Mouse (Mus musculus): ENCODE data around the gene Nckap5. TPM values are rescaled to one million over a fixed set of nuclear protein-coding genes. Genes with fewer than 3 reads are reported as not detected.

Gene Nckap5
- polyA plus RNA-seq, 1 experiment from 2014 or later: 3.2 TPM

- Histone ChIP-seq H3K27ac (ENCODE audit: low read depth, low read length) (no peak overlapping the region), H3K9me3 (ENCODE audit: control insufficient read depth, low read length) (no peaks in the 10 kb centered on the region), H3K4me2 (replicated peaks; ENCODE audit: low read depth, low read length) (no peak overlapping the region), H3K4me3 (ENCODE audit: low read length) (no peak overlapping the region), H3K4me1 (ENCODE audit: control insufficient read depth, insufficient read depth, low read length) (peaks cover 3% of the 10 kb centered on the region; the same call in 1 of the 2 replicates), H3K36me3 (ENCODE audit: control insufficient read depth, insufficient read depth, low read length) (no peaks in the 10 kb centered on the region), H3K9ac (ENCODE audit: low read depth, low read length) (no peak overlapping the region), H3K27me3 (ENCODE audit: control insufficient read depth, insufficient read depth, low read length) (no peaks in the 10 kb centered on the region)
- ATAC-seq (ENCODE audit: low FRiP score, low TSS enrichment): no peak
- 23% methylated on average over 3 of the region's 3 CpGs for WGBS
Measured at GRCm38 (mm10) chr1:126573714-126574113, 256.9 kb downstream of the Nckap5 start.

- no peaks in the 10 kb centered on the region for H3K9me3 ChIP-seq (ENCODE audit: control insufficient read depth, low read length)
- no peaks in the 10 kb centered on the region for H3K36me3 ChIP-seq (ENCODE audit: control insufficient read depth, insufficient read depth, low read length)
- 36% methylated on average over 2 of the region's 2 CpGs for WGBS
- no peak overlapping the region for H3K4me2 ChIP-seq (replicated peaks; ENCODE audit: low read depth, low read length)
- no peak overlapping the region for H3K4me3 ChIP-seq (ENCODE audit: low read length)
- H3K4me1 ChIP-seq (ENCODE audit: control insufficient read depth, insufficient read depth, low read length): peaks cover 3% of the 10 kb centered on the region; the same call in 1 of the 2 replicates
- ATAC-seq (ENCODE audit: low FRiP score, low TSS enrichment): no peak
- H3K9ac ChIP-seq (ENCODE audit: low read depth, low read length): no peak overlapping the region
- no peaks in the 10 kb centered on the region for H3K27me3 ChIP-seq (ENCODE audit: control insufficient read depth, insufficient read depth, low read length)
- no peak overlapping the region for H3K27ac ChIP-seq (ENCODE audit: low read depth, low read length)
Measured at GRCm38 (mm10) chr1:126573097-126573496, 257.5 kb downstream of the Nckap5 start.

- peaks cover 3% of the 10 kb centered on the region; the same call in 1 of the 2 replicates for H3K4me1 ChIP-seq (ENCODE audit: control insufficient read depth, insufficient read depth, low read length)
- ATAC-seq (ENCODE audit: low FRiP score, low TSS enrichment): no peak
Measured at GRCm38 (mm10) chr1:126569611-126570238, 260.9 kb downstream of the Nckap5 start.

GRCm38 (mm10) chr1:126568520-126569197 is 261.9 kb downstream of the Nckap5 start:
- 93% methylated on average over 8 of the region's 8 CpGs for WGBS
- Histone ChIP-seq H3K27ac (ENCODE audit: low read depth, low read length) (no peak overlapping the region), H3K4me2 (replicated peaks; ENCODE audit: low read depth, low read length) (no peak overlapping the region), H3K9ac (ENCODE audit: low read depth, low read length) (no peak overlapping the region), H3K4me1 (ENCODE audit: control insufficient read depth, insufficient read depth, low read length) (peaks cover 2% of the 10 kb centered on the region; the same call in 1 of the 2 replicates), H3K4me3 (ENCODE audit: low read length) (no peak overlapping the region), H3K36me3 (ENCODE audit: control insufficient read depth, insufficient read depth, low read length) (no peaks in the 10 kb centered on the region), H3K27me3 (ENCODE audit: control insufficient read depth, insufficient read depth, low read length) (no peaks in the 10 kb centered on the region), H3K9me3 (ENCODE audit: control insufficient read depth, low read length) (no peaks in the 10 kb centered on the region)
- no peak for ATAC-seq (ENCODE audit: low FRiP score, low TSS enrichment)

More at GRCm38 (mm10) chr1:126569611-126570238, 260.9 kb downstream of the Nckap5 start:
- H3K27me3 ChIP-seq (ENCODE audit: control insufficient read depth, insufficient read depth, low read length): no peaks in the 10 kb centered on the region
- no peak overlapping the region for H3K9ac ChIP-seq (ENCODE audit: low read depth, low read length)
- H3K9me3 ChIP-seq (ENCODE audit: control insufficient read depth, low read length): no peaks in the 10 kb centered on the region
- H3K4me2 ChIP-seq (replicated peaks; ENCODE audit: low read depth, low read length): no peak overlapping the region
- H3K36me3 ChIP-seq (ENCODE audit: control insufficient read depth, insufficient read depth, low read length): no peaks in the 10 kb centered on the region
- 88% methylated on average over 6 of the region's 6 CpGs for WGBS
- H3K4me3 ChIP-seq (ENCODE audit: low read length): no peak overlapping the region
- H3K27ac ChIP-seq (ENCODE audit: low read depth, low read length): no peak overlapping the region

- H3K27ac ChIP-seq (ENCODE audit: low read depth, low read length): no peak overlapping the region
- no peak overlapping the region for H3K4me2 ChIP-seq (replicated peaks; ENCODE audit: low read depth, low read length)
- H3K9me3 ChIP-seq (ENCODE audit: control insufficient read depth, low read length): no peaks in the 10 kb centered on the region
- WGBS: 58% methylated on average over 3 of the region's 3 CpGs
- ATAC-seq (ENCODE audit: low FRiP score, low TSS enrichment): no peak
- H3K9ac ChIP-seq (ENCODE audit: low read depth, low read length): no peak overlapping the region
- no peaks in the 10 kb centered on the region for H3K27me3 ChIP-seq (ENCODE audit: control insufficient read depth, insufficient read depth, low read length)
- no peaks in the 10 kb centered on the region for H3K4me1 ChIP-seq (ENCODE audit: control insufficient read depth, insufficient read depth, low read length)
- H3K36me3 ChIP-seq (ENCODE audit: control insufficient read depth, insufficient read depth, low read length): no peaks in the 10 kb centered on the region
- H3K4me3 ChIP-seq (ENCODE audit: low read length): no peak overlapping the region
Measured at GRCm38 (mm10) chr1:126565151-126565725, 265.4 kb downstream of the Nckap5 start.

- Histone ChIP-seq H3K27me3 (ENCODE audit: control insufficient read depth, insufficient read depth, low read length) (no peaks in the 10 kb centered on the region), H3K27ac (ENCODE audit: low read depth, low read length) (no peak overlapping the region), H3K36me3 (ENCODE audit: control insufficient read depth, insufficient read depth, low read length) (no peaks in the 10 kb centered on the region), H3K4me2 (replicated peaks; ENCODE audit: low read depth, low read length) (no peak overlapping the region), H3K9ac (ENCODE audit: low read depth, low read length) (no peak overlapping the region), H3K9me3 (ENCODE audit: control insufficient read depth, low read length) (no peaks in the 10 kb centered on the region), H3K4me1 (ENCODE audit: control insufficient read depth, insufficient read depth, low read length) (no peaks in the 10 kb centered on the region), H3K4me3 (ENCODE audit: low read length) (no peak overlapping the region)
- no peak for ATAC-seq (ENCODE audit: low FRiP score, low TSS enrichment)
- 71% methylated on average over 7 of the region's 7 CpGs for WGBS
Measured at GRCm38 (mm10) chr1:126560931-126561330, 269.7 kb downstream of the Nckap5 start.

GRCm38 (mm10) chr1:126557791-126558294 is 272.8 kb downstream of the Nckap5 start:
- 86% methylated on average over 12 of the region's 12 CpGs for WGBS
- Histone ChIP-seq H3K4me1 (ENCODE audit: control insufficient read depth, insufficient read depth, low read length) (no peaks in the 10 kb centered on the region), H3K4me2 (replicated peaks; ENCODE audit: low read depth, low read length) (no peak overlapping the region), H3K27me3 (ENCODE audit: control insufficient read depth, insufficient read depth, low read length) (no peaks in the 10 kb centered on the region), H3K9ac (ENCODE audit: low read depth, low read length) (no peak overlapping the region), H3K9me3 (ENCODE audit: control insufficient read depth, low read length) (no peaks in the 10 kb centered on the region), H3K4me3 (ENCODE audit: low read length) (no peak overlapping the region), H3K36me3 (ENCODE audit: control insufficient read depth, insufficient read depth, low read length) (no peaks in the 10 kb centered on the region), H3K27ac (ENCODE audit: low read depth, low read length) (no peak overlapping the region)
- ATAC-seq (ENCODE audit: low FRiP score, low TSS enrichment): no peak

GRCm38 (mm10) chr1:126547979-126548378 is 282.6 kb downstream of the Nckap5 start:
- no peaks in the 10 kb centered on the region for H3K9me3 ChIP-seq (ENCODE audit: control insufficient read depth, low read length)
- no peak for ATAC-seq (ENCODE audit: low FRiP score, low TSS enrichment)
- H3K4me2 ChIP-seq (replicated peaks; ENCODE audit: low read depth, low read length): no peak overlapping the region
- no peak overlapping the region for H3K4me3 ChIP-seq (ENCODE audit: low read length)
- 78% methylated on average over 7 of the region's 7 CpGs for WGBS
- H3K36me3 ChIP-seq (ENCODE audit: control insufficient read depth, insufficient read depth, low read length): no peaks in the 10 kb centered on the region
- H3K27me3 ChIP-seq (ENCODE audit: control insufficient read depth, insufficient read depth, low read length): no peaks in the 10 kb centered on the region
- no peaks in the 10 kb centered on the region for H3K4me1 ChIP-seq (ENCODE audit: control insufficient read depth, insufficient read depth, low read length)
- H3K9ac ChIP-seq (ENCODE audit: low read depth, low read length): no peak overlapping the region
- no peak overlapping the region for H3K27ac ChIP-seq (ENCODE audit: low read depth, low read length)

- Histone ChIP-seq H3K27ac (ENCODE audit: low read depth, low read length) (no peak overlapping the region), H3K4me3 (ENCODE audit: low read length) (no peak overlapping the region), H3K9me3 (ENCODE audit: control insufficient read depth, low read length) (no peaks in the 10 kb centered on the region), H3K4me2 (replicated peaks; ENCODE audit: low read depth, low read length) (no peak overlapping the region), H3K9ac (ENCODE audit: low read depth, low read length) (no peak overlapping the region), H3K4me1 (ENCODE audit: control insufficient read depth, insufficient read depth, low read length) (no peaks in the 10 kb centered on the region), H3K27me3 (ENCODE audit: control insufficient read depth, insufficient read depth, low read length) (no peaks in the 10 kb centered on the region), H3K36me3 (ENCODE audit: control insufficient read depth, insufficient read depth, low read length) (no peaks in the 10 kb centered on the region)
- ATAC-seq (ENCODE audit: low FRiP score, low TSS enrichment): no peak
- 41% methylated on average over 4 of the region's 4 CpGs for WGBS
Measured at GRCm38 (mm10) chr1:126544471-126544870, 286.1 kb downstream of the Nckap5 start.

All from kidney, embryonic 14.5 days (tissue).